Mouse (Mus musculus) liver, adult 10 weeks (tissue): Measurements from ENCODE around the gene Bmp10. TPM values are rescaled to one million over a fixed set of nuclear protein-coding genes. Genes with fewer than 3 reads are reported as not detected.

Experiments
- polyA plus RNA-seq: library from polyadenylated mRNA; stranded (reverse); fragments of 350-450 nt; fragmentation: Illumina TruSeq; extraction: RNeasy Lipid Tissue Mini Kit (QIAGEN cat#74804); gene quantifications from one replicate; pipeline ENCODE4 v1.2.3, GENCODE M21; 2014; ENCODE audit warnings: low read depth, low replicate concordance

Gene Bmp10
- 4.3 TPM for polyA plus RNA-seq

DNA sequence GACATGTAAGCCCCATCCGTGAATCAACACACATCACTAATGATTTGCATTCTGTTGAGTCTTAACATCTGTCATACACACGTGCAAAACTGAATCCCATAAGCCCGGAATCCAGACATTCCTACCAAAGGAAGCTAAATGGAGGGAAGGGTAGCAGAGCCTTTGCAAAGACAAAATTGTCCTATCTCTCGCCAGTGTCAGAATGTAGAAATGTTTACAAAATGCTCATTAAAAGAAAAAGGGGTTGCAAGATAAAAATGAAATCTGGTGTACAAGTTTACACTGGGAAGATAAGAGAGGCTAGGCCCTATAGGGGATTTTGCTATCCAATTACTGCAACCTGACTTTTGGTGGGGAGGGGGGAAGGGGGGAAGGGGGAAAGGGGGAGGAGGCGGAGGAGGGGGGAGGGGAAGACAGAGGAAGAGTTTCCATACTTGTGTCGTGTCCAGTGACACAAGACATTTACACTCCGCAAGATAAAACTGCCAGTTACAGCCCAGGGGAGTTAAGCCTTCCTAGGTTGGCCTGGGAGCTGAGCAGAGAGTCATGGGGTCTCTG lies at the start of gene Bmp10:
TSS of gene Bmp10 (plus strand) at position 508 of the 558 bp plus-strand sequence.

DNA sequence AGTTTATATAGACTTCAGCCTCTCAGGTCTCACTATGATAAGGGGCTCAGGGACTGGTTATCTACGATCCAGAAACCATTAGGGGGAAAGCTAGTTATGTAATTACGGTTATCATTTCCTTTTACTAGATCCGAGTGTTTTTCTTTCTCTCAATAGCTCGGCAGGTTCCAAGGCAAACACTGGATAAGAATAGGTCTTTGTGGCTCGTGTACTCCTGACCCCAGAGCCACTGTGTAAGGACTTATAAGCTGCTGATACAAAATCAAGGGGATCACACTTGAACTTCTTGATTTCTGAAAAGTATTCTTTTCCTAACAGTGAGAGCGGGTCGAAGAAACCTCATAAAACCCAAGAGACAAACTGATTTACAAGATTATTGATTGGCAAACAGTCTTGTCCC lies 39.9 kb upstream of the Bmp10 start, which contains the start of gene Gkn3:
TSS of gene Gkn3 (minus strand) at position 59 of the 400 bp plus-strand sequence.

Other genes with a start within 250 kb of the Bmp10 start
- gene Antxr1, start 93.2 kb upstream of the Bmp10 start, polyA plus RNA-seq = 1.6 TPM
- gene Gkn1, start 78.1 kb upstream of the Bmp10 start, polyA plus RNA-seq = not detected
- not detected for gene Gkn2, start 55.6 kb upstream of the Bmp10 start, polyA plus RNA-seq
- gene Gkn3, start 40.1 kb upstream of the Bmp10 start, polyA plus RNA-seq = not detected
- gene Arhgap25, start 104.3 kb downstream of the Bmp10 start, polyA plus RNA-seq = 0.48 TPM
- not detected for gene Prokr1, start 161.7 kb downstream of the Bmp10 start, polyA plus RNA-seq
- 3.0 TPM for gene Aplf, start 243.2 kb downstream of the Bmp10 start, polyA plus RNA-seq